Mouse (Mus musculus): ENCODE measurements around the gene Kng1. TPM values are rescaled to one million over a fixed set of nuclear protein-coding genes. Genes with fewer than 3 reads are reported as not detected.
"Not testable (repeated sequence)": the region's sequence is repeated elsewhere in the genome, so short reads cannot be mapped to it uniquely, and the experiment has no call there.

Kng1 gene
- polyA plus RNA-seq, 1 experiment from 2014 or later = 0.16 TPM

GRCm38 (mm10) chr16:23040876-23041275 lies 16.8 kb upstream of the Kng1 start:
- H3K27ac ChIP-seq = no peak overlapping the region
- no peak overlapping the region for H3K4me3 ChIP-seq (replicated peaks)
- no peaks in the 10 kb centered on the region for H3K36me3 ChIP-seq
- H3K9ac ChIP-seq (replicated peaks) = no peak overlapping the region
- no peaks in the 10 kb centered on the region for H3K4me1 ChIP-seq (replicated peaks)
- H3K4me2 ChIP-seq (replicated peaks) = no peak overlapping the region
- ATAC-seq = no peak
- H3K27me3 ChIP-seq = no peaks in the 10 kb centered on the region
- WGBS = 66% methylated on average over 4 of the region's 4 CpGs
- no peaks in the 10 kb centered on the region for H3K9me3 ChIP-seq

GRCm38 (mm10) chr16:23046319-23046718 lies 11.3 kb upstream of the Kng1 start:
- Histone ChIP-seq H3K27ac (no peak overlapping the region), H3K27me3 (no peaks in the 10 kb centered on the region), H3K4me2 (replicated peaks) (no peak overlapping the region), H3K36me3 (no peaks in the 10 kb centered on the region), H3K4me3 (replicated peaks) (no peak overlapping the region), H3K9me3 (no peaks in the 10 kb centered on the region), H3K9ac (replicated peaks) (no peak overlapping the region), H3K4me1 (replicated peaks) (no peaks in the 10 kb centered on the region)
- 68% methylated on average over 5 of the region's 5 CpGs for WGBS
- ATAC-seq = no peak

GRCm38 (mm10) chr16:23059630-23060029 lies 2.0 kb downstream of the Kng1 start:
- not testable (repeated sequence) for H3K4me3 ChIP-seq (replicated peaks); H3K4me2 ChIP-seq (replicated peaks); H3K9me3 ChIP-seq; H3K36me3 ChIP-seq; H3K4me1 ChIP-seq (replicated peaks); ATAC-seq; H3K9ac ChIP-seq (replicated peaks); H3K27ac ChIP-seq; H3K27me3 ChIP-seq
- 70% methylated on average over 4 of the region's 4 CpGs for WGBS

GRCm38 (mm10) chr16:23060781-23061325 lies 3.2 kb downstream of the Kng1 start:
- ATAC-seq = not testable (repeated sequence)
- WGBS = 85% methylated on average over 5 of the region's 5 CpGs

GRCm38 (mm10) chr16:23077516-23077915 lies 19.9 kb downstream of the Kng1 start:
- not testable (repeated sequence) for H3K27ac ChIP-seq; H3K27me3 ChIP-seq; H3K9me3 ChIP-seq; ATAC-seq; H3K4me2 ChIP-seq (replicated peaks); H3K4me3 ChIP-seq (replicated peaks); H3K9ac ChIP-seq (replicated peaks); H3K4me1 ChIP-seq (replicated peaks); H3K36me3 ChIP-seq
- 90% methylated on average over 6 of the region's 6 CpGs for WGBS

More at GRCm38 (mm10) chr16:23060781-23061325, 3.2 kb downstream of the Kng1 start:
- not testable (repeated sequence) for H3K27ac ChIP-seq; H3K4me1 ChIP-seq (replicated peaks); H3K9ac ChIP-seq (replicated peaks); H3K27me3 ChIP-seq; H3K4me3 ChIP-seq (replicated peaks); H3K4me2 ChIP-seq (replicated peaks); H3K36me3 ChIP-seq; H3K9me3 ChIP-seq

- WGBS = 86% methylated on average over 8 of the region's 8 CpGs
- not testable (repeated sequence) for H3K9me3 ChIP-seq; H3K27ac ChIP-seq; H3K4me1 ChIP-seq (replicated peaks); ATAC-seq; H3K27me3 ChIP-seq; H3K36me3 ChIP-seq; H3K4me3 ChIP-seq (replicated peaks); H3K4me2 ChIP-seq (replicated peaks); H3K9ac ChIP-seq (replicated peaks)
These were observed 29.5 kb downstream of the Kng1 start for GRCm38 (mm10) chr16:23087159-23087558.

- not testable (repeated sequence) for H3K9ac ChIP-seq (replicated peaks); H3K36me3 ChIP-seq; H3K4me2 ChIP-seq (replicated peaks); H3K9me3 ChIP-seq; H3K27ac ChIP-seq; H3K27me3 ChIP-seq; H3K4me1 ChIP-seq (replicated peaks); ATAC-seq; H3K4me3 ChIP-seq (replicated peaks)
- 52% methylated on average over 4 of the region's 4 CpGs for WGBS
These were observed 30.0 kb downstream of the Kng1 start for GRCm38 (mm10) chr16:23087712-23088111.

GRCm38 (mm10) chr16:23088491-23088890 lies 30.8 kb downstream of the Kng1 start:
- ATAC-seq = not testable (repeated sequence)
- 78% methylated on average over 1 of the region's 1 CpGs for WGBS

GRCm38 (mm10) chr16:23091345-23091744 lies 33.7 kb downstream of the Kng1 start:
- not testable (repeated sequence) for H3K4me2 ChIP-seq (replicated peaks); H3K4me3 ChIP-seq (replicated peaks); H3K36me3 ChIP-seq; H3K9ac ChIP-seq (replicated peaks); H3K9me3 ChIP-seq; H3K27ac ChIP-seq; H3K27me3 ChIP-seq; H3K4me1 ChIP-seq (replicated peaks); ATAC-seq

More at GRCm38 (mm10) chr16:23088491-23088890, 30.8 kb downstream of the Kng1 start:
- H3K4me3 ChIP-seq (replicated peaks); H3K27me3 ChIP-seq; H3K9ac ChIP-seq (replicated peaks); H3K36me3 ChIP-seq; H3K9me3 ChIP-seq; H3K4me2 ChIP-seq (replicated peaks); H3K27ac ChIP-seq; H3K4me1 ChIP-seq (replicated peaks): not testable (repeated sequence)

GRCm38 (mm10) chr16:23093321-23093953 lies 35.8 kb downstream of the Kng1 start:
- H3K4me2 ChIP-seq (replicated peaks) = no peak overlapping the region
- H3K9ac ChIP-seq (replicated peaks) = no peak overlapping the region
- no peak for ATAC-seq
- H3K4me3 ChIP-seq (replicated peaks) = no peak overlapping the region
- no peaks in the 10 kb centered on the region for H3K9me3 ChIP-seq
- WGBS = 86% methylated on average over 13 of the region's 13 CpGs
- H3K4me1 ChIP-seq (replicated peaks) = no peaks in the 10 kb centered on the region
- no peak overlapping the region for H3K27ac ChIP-seq
- H3K36me3 ChIP-seq = no peaks in the 10 kb centered on the region
- H3K27me3 ChIP-seq = no peaks in the 10 kb centered on the region

GRCm38 (mm10) chr16:23094136-23094535 lies 36.5 kb downstream of the Kng1 start:
- no peak overlapping the region for H3K27ac ChIP-seq
- H3K4me2 ChIP-seq (replicated peaks) = no peak overlapping the region
- no peak for ATAC-seq
- H3K9ac ChIP-seq (replicated peaks) = no peak overlapping the region
- no peaks in the 10 kb centered on the region for H3K36me3 ChIP-seq
- H3K4me3 ChIP-seq (replicated peaks) = no peak overlapping the region
- no peaks in the 10 kb centered on the region for H3K27me3 ChIP-seq
- 97% methylated on average over 6 of the region's 6 CpGs for WGBS
- no peaks in the 10 kb centered on the region for H3K4me1 ChIP-seq (replicated peaks)
- no peaks in the 10 kb centered on the region for H3K9me3 ChIP-seq

- not testable (repeated sequence) for H3K9me3 ChIP-seq; H3K27ac ChIP-seq; H3K4me3 ChIP-seq (replicated peaks); H3K36me3 ChIP-seq; H3K4me2 ChIP-seq (replicated peaks); ATAC-seq; H3K9ac ChIP-seq (replicated peaks); H3K27me3 ChIP-seq
- WGBS = 93% methylated on average over 5 of the region's 5 CpGs
- H3K4me1 ChIP-seq (replicated peaks) = peaks cover 13% of the 10 kb centered on the region
These were observed 37.9 kb downstream of the Kng1 start for GRCm38 (mm10) chr16:23095581-23095980.

- Histone ChIP-seq H3K27me3 (peaks cover 11% of the 10 kb centered on the region), H3K4me1 (replicated peaks) (peaks cover 15% of the 10 kb centered on the region)
- not testable (repeated sequence) for ATAC-seq; H3K4me3 ChIP-seq (replicated peaks); H3K27ac ChIP-seq; H3K36me3 ChIP-seq; H3K9ac ChIP-seq (replicated peaks); H3K9me3 ChIP-seq; H3K4me2 ChIP-seq (replicated peaks)
- 79% methylated on average over 1 of the region's 1 CpGs for WGBS
These were observed 39.2 kb downstream of the Kng1 start for GRCm38 (mm10) chr16:23096886-23097285.
